Mouse (Mus musculus) brain, embryonic 14.5 days (tissue): ENCODE measurements around the gene Akap7. TPM values are rescaled to one million over a fixed set of nuclear protein-coding genes. Genes with fewer than 3 reads are reported as not detected.

Experiments
- DNase-seq: peaks from one replicate; pipeline ENCODE4 v3.0.0-alpha.2; 2011; ENCODE audit warnings: low read depth
- CTCF ChIP-seq: fragments of 200-500 bp; IDR thresholded peaks from 2 replicates; pipeline ENCODE4 v1.5.1; 2012; ENCODE audit warnings: inconsistent platforms, mild to moderate bottlenecking, moderate library complexity, borderline replicate concordance; ENCODE audit not compliant: insufficient read depth, insufficient read length; ENCODE audit errors: extremely low read depth
- POLR2A ChIP-seq: fragments of 200-500 bp; IDR thresholded peaks from 2 replicates; pipeline ENCODE4 v1.6.1; 2012; ENCODE audit warnings: mild to moderate bottlenecking, inconsistent platforms, borderline replicate concordance; ENCODE audit not compliant: poor library complexity, insufficient read depth, insufficient read length, severe bottlenecking; ENCODE audit errors: extremely low read depth
- polyA plus RNA-seq: library from polyadenylated mRNA; depleted of rRNA; stranded (reverse); fragments of >200 nt; gene quantifications from 2 replicates; pipeline ENCODE4 v1.2.3, GENCODE M21; 2012

The Akap7 gene
- polyA plus RNA-seq, 1 experiment: 24.6 TPM

GRCm38 (mm10) chr10:25296286-25296656 lies 11.4 kb downstream of the Akap7 start:
- TF ChIP-seq CTCF: no peak
- TF ChIP-seq POLR2A: no peak
- DNase-seq: peak; percentile 61

GRCm38 (mm10) chr10:25295836-25296235 lies 11.8 kb downstream of the Akap7 start:
- no peak for TF ChIP-seq CTCF
- TF ChIP-seq POLR2A: no peak
- no peak for DNase-seq

- no peak for TF ChIP-seq CTCF
- no peak for TF ChIP-seq POLR2A
- DNase-seq: no peak
These were observed 12.7 kb downstream of the Akap7 start for GRCm38 (mm10) chr10:25294999-25295398.

GRCm38 (mm10) chr10:25293796-25294195 lies 13.9 kb downstream of the Akap7 start:
- no peak for DNase-seq
- TF ChIP-seq POLR2A (no peak), CTCF (no peak)

GRCm38 (mm10) chr10:25291053-25291452 lies 16.6 kb downstream of the Akap7 start:
- no peak for DNase-seq
- no peak for TF ChIP-seq CTCF
- TF ChIP-seq POLR2A: no peak

- DNase-seq: no peak
- no peak for TF ChIP-seq POLR2A
- TF ChIP-seq CTCF: no peak
These were observed 22.4 kb downstream of the Akap7 start for GRCm38 (mm10) chr10:25285100-25285811.

GRCm38 (mm10) chr10:25284427-25285099 lies 23.1 kb downstream of the Akap7 start:
- TF ChIP-seq POLR2A (no peak), CTCF (no peak)
- DNase-seq: no peak

- TF ChIP-seq CTCF (no peak), POLR2A (no peak)
- no peak for DNase-seq
These were observed 24.3 kb downstream of the Akap7 start for GRCm38 (mm10) chr10:25283397-25283796.

GRCm38 (mm10) chr10:25280141-25280540 lies 27.5 kb downstream of the Akap7 start:
- TF ChIP-seq POLR2A: no peak
- TF ChIP-seq CTCF: no peak
- peak; percentile 31 for DNase-seq

- TF ChIP-seq POLR2A (no peak), CTCF (no peak)
- DNase-seq: no peak
These were observed 28.3 kb downstream of the Akap7 start for GRCm38 (mm10) chr10:25279406-25279805.

GRCm38 (mm10) chr10:25275492-25275891 lies 32.2 kb downstream of the Akap7 start:
- TF ChIP-seq POLR2A: no peak
- no peak for DNase-seq
